ENCODE assay signal across 8 mouse cellular contexts in genomic region chr11:101416433-101417100, GRCm38 (mm10). TPM values are rescaled to one million over a fixed set of nuclear protein-coding genes. Genes with fewer than 3 reads are reported as not detected.
DNase-seq lines count a peak whose midpoint lies in the region; ATAC-seq and TF ChIP-seq lines count a peak whose summit lies in the region.

No protein-coding gene starts in this region.

- H3K9me3 ChIP-seq in hindbrain, embryonic 14.5 days (ENCODE audit: control insufficient read depth, low read length): no peaks in the 10 kb centered on the region

- peak overlapping the region; percentile 55 for H3K4me2 ChIP-seq in hindbrain, embryonic 14.5 days (replicated peaks)

- no peak for DNase-seq in layer of hippocampus, adult 2 months (ENCODE audit: low spot score in 2 of 2)
- no peak for DNase-seq in layer of hippocampus, adult 9-11 months
- DNase-seq in brain, embryonic 14.5 days (ENCODE audit: low read depth): peak; percentile 37
- no peak for DNase-seq in hindbrain, embryonic 14.5 days (ENCODE audit: low spot score)
- DNase-seq in left cerebral cortex, postnatal 14 days (ENCODE audit: low spot score in 2 of 2): no peak
- DNase-seq in cerebellum, adult 18-20 months: no peak
- DNase-seq in frontal cortex, postnatal 25 days (ENCODE audit: low spot score in 2 of 2): no peak

- 2% methylated on average over 11 of the region's 11 CpGs for WGBS in hindbrain, embryonic 14.5 days

- peak overlapping the region; percentile 91 for H3K4me3 ChIP-seq in layer of hippocampus, adult 2 months
- H3K4me3 ChIP-seq in hindbrain, embryonic 14.5 days (replicated peaks; ENCODE audit: low read length): peak overlapping the region; percentile 63

- peaks cover 23% of the 10 kb centered on the region for H3K36me3 ChIP-seq in hindbrain, embryonic 14.5 days (replicated peaks; ENCODE audit: control insufficient read depth, insufficient read depth)

- peaks cover 6% of the 10 kb centered on the region; the same call in 1 of the 2 replicates for H3K4me1 ChIP-seq in hindbrain, embryonic 14.5 days (replicated peaks; ENCODE audit: control insufficient read depth, insufficient read depth, low read length)

- peak; percentile 12; the same call in 1 of the 2 replicates for ATAC-seq in hindbrain, embryonic 14.5 days (ENCODE audit: low FRiP score)
- peak; percentile 76 for ATAC-seq in megakaryocyte progenitor cell, adult 5-6 weeks (replicated peaks; ENCODE audit: poor library complexity)

- no peak for TF ChIP-seq CTCF in layer of hippocampus, adult 2 months (conservative IDR thresholded peaks at IDR 0.05)
- no peak for TF ChIP-seq CTCF in brain, embryonic 14.5 days (IDR thresholded peaks at IDR 0.05; ENCODE audit: borderline replicate concordance, extremely low read depth, insufficient read depth, insufficient read length)

- TF ChIP-seq POLR2A in brain, embryonic 14.5 days (IDR thresholded peaks at IDR 0.05; ENCODE audit: borderline replicate concordance, extremely low read depth, insufficient read depth, insufficient read length, poor library complexity, severe bottlenecking): no peak

- H3K9ac ChIP-seq in hindbrain, embryonic 14.5 days: peak overlapping the region; percentile 77

- H3K27ac ChIP-seq in layer of hippocampus, adult 2 months: peak overlapping the region; percentile 88
- peak overlapping the region; percentile 80 for H3K27ac ChIP-seq in hindbrain, embryonic 14.5 days

- H3K27me3 ChIP-seq in hindbrain, embryonic 14.5 days (ENCODE audit: control insufficient read depth, insufficient read depth, low read length): no peaks in the 10 kb centered on the region

- intact Hi-C loops in left cerebral cortex, postnatal 14 days (cut with DNase I): no loop called here

RNA-seq across cellular contexts. Expression of gene Aarsd1, which starts 0.8 kb away (rescaled TPM):
- 10 to 100 TPM; 47.2 to 51.2 TPM for total RNA-seq in layer of hippocampus, adult 2 months (2021)
- polyA plus RNA-seq in brain, embryonic 14.5 days (2012; rRNA removed): 51.3 and 53.6 TPM in 2 replicates
- 82.4 and 85.3 TPM in 2 replicates for polyA plus RNA-seq in hindbrain, embryonic 14.5 days (2014; fragmentation: Nextera tagmentation; extraction: Ambion mirVana)
- total RNA-seq in megakaryocyte progenitor cell, adult 5-6 weeks (2015): 41.4 and 52.1 TPM in 2 replicates
- total RNA-seq in megakaryocyte progenitor cell, adult 5-6 weeks (2017): 77.8 and 79.3 TPM in 2 replicates
- 10 to 100 TPM; 33.4 to 42.2 TPM for total RNA-seq in left cerebral cortex, postnatal 14 days (2021)

RNA-seq across cellular contexts. Expression of gene Gm27029, which starts 8.0 kb away (rescaled TPM):
- total RNA-seq in layer of hippocampus, adult 2 months (2021): 1 to 10 TPM; 6.7 to 7.4 TPM
- polyA plus RNA-seq in brain, embryonic 14.5 days (2012; rRNA removed): 3.6 and 3.9 TPM in 2 replicates
- 7.3 and 8.8 TPM in 2 replicates for polyA plus RNA-seq in hindbrain, embryonic 14.5 days (2014; fragmentation: Nextera tagmentation; extraction: Ambion mirVana)
- total RNA-seq in megakaryocyte progenitor cell, adult 5-6 weeks (2015): 3.9 and 5.4 TPM in 2 replicates
- 0.25 and 1.6 TPM in 2 replicates for total RNA-seq in megakaryocyte progenitor cell, adult 5-6 weeks (2017)
- total RNA-seq in left cerebral cortex, postnatal 14 days (2021): 1 to 10 TPM; 4.5 to 9.7 TPM

RNA-seq across cellular contexts. Expression of gene Rundc1, which starts 8.3 kb away (rescaled TPM):
- total RNA-seq in layer of hippocampus, adult 2 months (2021): 10 to 100 TPM; 31.9 to 33.5 TPM
- 29.9 and 31.2 TPM in 2 replicates for polyA plus RNA-seq in brain, embryonic 14.5 days (2012; rRNA removed)
- 23.1 and 24.1 TPM in 2 replicates for polyA plus RNA-seq in hindbrain, embryonic 14.5 days (2014; fragmentation: Nextera tagmentation; extraction: Ambion mirVana)
- total RNA-seq in megakaryocyte progenitor cell, adult 5-6 weeks (2015): 3.3 and 4.1 TPM in 2 replicates
- total RNA-seq in megakaryocyte progenitor cell, adult 5-6 weeks (2017): 4.5 and 4.7 TPM in 2 replicates
- total RNA-seq in left cerebral cortex, postnatal 14 days (2021): 10 to 100 TPM; 31.1 to 32.6 TPM

RNA-seq across cellular contexts. Expression of gene Ptges3l, which starts 8.6 kb away (rescaled TPM):
- 1 to 10 TPM in 1 of 2 experiments, under 1 TPM in 1; 0.71 to 2.0 TPM for total RNA-seq in layer of hippocampus, adult 2 months (2021)
- 1.9 and 2.6 TPM in 2 replicates for polyA plus RNA-seq in brain, embryonic 14.5 days (2012; rRNA removed)
- 1.9 and 2.2 TPM in 2 replicates for polyA plus RNA-seq in hindbrain, embryonic 14.5 days (2014; fragmentation: Nextera tagmentation; extraction: Ambion mirVana)
- total RNA-seq in megakaryocyte progenitor cell, adult 5-6 weeks (2015): 0.17 and 0.42 TPM in 2 replicates
- 0.71 and 4.1 TPM in 2 replicates for total RNA-seq in megakaryocyte progenitor cell, adult 5-6 weeks (2017)
- 1 to 10 TPM; 2.8 to 5.7 TPM for total RNA-seq in left cerebral cortex, postnatal 14 days (2021)

RNA-seq across cellular contexts. Expression of gene Rpl27, which starts 25.5 kb away (rescaled TPM):
- total RNA-seq in layer of hippocampus, adult 2 months (2021): 10 to 100 TPM; 31.6 to 32.9 TPM
- polyA plus RNA-seq in brain, embryonic 14.5 days (2012; rRNA removed): 836 and 1,059 TPM in 2 replicates
- 248 and 297 TPM in 2 replicates for polyA plus RNA-seq in hindbrain, embryonic 14.5 days (2014; fragmentation: Nextera tagmentation; extraction: Ambion mirVana)
- total RNA-seq in megakaryocyte progenitor cell, adult 5-6 weeks (2015): 500 and 587 TPM in 2 replicates
- 3,389 and 3,728 TPM in 2 replicates for total RNA-seq in megakaryocyte progenitor cell, adult 5-6 weeks (2017)
- total RNA-seq in left cerebral cortex, postnatal 14 days (2021): 10 to 100 TPM; 41.0 to 43.6 TPM

Comparison
In these comparisons a context has a peak if more than half of its experiments do, and no peak if none do; other contexts are left out.
1. RNA of gene Rundc1, which starts 8.3 kb away (total RNA-seq): 31.9 to 33.5 TPM in layer of hippocampus, adult 2 months and 31.1 to 32.6 TPM in left cerebral cortex, postnatal 14 days; 3.3 to 4.7 TPM in megakaryocyte progenitor cell, adult 5-6 weeks; every median in the first group is over 4 times any median in the second.